Mouse (Mus musculus) kidney, adult 9 months (tissue): ENCODE results near the gene Zbtb25.

ENCODE experiments used
- DNase-seq: peaks from one replicate; pipeline ENCODE4 v3.0.0; 2022

Gene Zbtb25

DNA sequence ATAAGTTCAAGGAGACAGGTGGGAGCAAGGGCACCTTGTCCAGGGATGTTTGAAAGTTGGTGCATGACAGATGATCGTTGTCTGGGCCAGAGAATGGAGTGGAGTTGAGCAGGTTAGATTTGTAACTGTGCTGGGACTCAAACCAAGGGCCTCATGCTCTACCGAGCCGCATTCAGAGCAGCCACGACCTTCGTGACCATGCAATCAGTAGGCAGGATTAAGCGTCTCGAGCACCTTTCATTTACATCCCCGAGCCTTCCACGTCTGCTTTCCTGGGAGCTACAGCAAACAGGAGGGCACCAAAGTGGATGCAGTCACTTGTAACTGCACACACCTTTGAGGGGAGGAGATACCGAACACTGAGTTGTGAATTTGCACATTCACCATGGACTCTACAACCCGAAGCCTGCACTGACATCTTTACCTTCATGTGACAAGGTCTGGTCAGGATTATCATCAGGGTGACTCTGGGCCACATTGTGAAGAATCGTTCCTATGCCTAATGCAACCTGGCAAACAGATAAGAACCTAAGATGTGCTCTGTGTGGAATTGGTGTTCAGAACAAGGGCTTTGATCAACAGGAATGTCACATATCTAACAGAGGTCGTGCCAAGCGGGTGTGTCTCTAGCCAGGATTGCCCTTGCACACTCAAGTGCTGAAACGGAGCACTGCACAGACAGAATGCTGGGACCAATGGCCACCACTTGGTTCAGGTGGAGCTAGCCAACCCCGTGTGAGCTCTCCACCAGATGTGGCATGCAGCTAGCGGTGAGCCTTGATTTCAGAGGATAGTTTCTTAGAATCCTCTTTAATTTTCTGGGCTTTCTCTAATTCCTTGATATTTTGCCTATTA lies 33.1 kb downstream of the Zbtb25 start:
- DNase-seq, result no peak

DNA sequence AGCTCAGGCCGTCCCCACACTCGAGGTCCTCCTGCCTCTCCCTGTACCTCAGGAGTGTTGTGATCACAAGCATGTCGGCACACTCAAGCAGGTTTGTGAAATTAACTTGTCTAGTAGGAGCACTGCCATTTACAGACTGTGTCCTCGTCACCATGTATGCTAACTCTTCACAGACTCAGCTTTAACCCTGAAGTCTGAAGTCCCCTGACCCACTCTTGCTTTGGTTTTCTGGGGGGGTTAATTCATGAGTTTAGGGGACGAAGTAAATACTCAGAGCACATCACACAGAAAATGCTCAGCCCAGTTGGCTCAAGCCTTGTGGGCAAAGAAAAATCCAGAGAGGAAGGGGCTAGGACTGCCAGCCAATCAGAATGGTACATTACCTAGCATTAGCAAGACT lies 33.8 kb downstream of the Zbtb25 start:
- no peak for DNase-seq

DNA sequence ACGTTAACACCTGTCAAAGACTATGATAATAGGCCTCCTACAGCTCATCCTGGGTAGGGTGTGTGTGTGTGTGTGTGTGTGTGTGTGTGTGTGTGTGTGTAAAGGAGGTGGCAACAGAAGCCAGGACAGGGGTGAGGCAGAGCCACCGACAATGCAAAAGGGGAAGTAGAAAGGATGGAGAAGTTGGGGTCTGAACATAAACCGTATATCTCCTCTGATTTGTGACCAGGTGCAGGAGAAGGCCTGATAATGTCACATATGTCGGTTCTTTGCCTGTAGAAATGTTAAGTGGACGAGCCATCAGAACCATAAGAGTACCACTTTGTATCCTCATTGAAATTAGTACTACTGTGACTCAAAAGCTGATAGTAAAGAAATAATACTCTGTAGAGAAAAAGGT lies 35.7 kb downstream of the Zbtb25 start:
- no peak for DNase-seq

DNA sequence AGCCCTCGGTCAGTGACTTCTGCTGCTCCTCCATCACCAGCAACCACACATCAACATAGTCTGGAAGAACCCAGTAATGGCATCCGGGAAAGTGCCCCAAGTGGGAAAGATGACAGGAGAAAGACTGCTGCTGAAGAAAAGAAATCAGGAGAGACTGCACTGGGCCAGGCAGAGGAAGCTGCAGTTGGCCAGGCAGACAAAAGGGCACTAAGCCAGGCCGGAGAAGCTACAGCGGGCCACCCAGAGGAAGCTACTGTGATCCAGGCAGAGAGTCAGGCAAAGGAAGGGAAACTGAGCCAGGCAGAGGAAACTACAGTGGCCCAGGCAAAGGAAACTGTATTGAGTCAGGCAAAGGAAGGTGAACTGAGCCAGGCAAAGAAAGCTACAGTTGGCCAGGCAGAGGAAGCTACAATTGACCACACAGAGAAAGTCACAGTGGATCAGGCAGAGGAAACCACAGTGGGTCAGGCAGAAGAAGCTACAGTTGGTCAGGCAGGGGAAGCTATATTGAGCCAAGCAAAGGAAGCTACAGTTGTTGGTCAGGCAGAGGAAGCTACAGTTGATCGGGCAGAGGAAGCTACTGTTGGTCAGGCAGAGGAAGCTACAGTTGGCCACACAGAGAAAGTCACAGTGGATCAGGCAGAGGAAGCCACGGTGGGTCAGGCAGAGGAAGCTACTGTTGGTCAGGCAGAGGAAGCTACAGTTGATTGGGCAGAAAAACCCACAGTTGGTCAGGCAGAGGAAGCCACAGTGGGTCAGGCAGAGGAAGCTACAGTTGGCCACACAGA lies 40.6 kb downstream of the Zbtb25 start:
- no peak for DNase-seq

DNA sequence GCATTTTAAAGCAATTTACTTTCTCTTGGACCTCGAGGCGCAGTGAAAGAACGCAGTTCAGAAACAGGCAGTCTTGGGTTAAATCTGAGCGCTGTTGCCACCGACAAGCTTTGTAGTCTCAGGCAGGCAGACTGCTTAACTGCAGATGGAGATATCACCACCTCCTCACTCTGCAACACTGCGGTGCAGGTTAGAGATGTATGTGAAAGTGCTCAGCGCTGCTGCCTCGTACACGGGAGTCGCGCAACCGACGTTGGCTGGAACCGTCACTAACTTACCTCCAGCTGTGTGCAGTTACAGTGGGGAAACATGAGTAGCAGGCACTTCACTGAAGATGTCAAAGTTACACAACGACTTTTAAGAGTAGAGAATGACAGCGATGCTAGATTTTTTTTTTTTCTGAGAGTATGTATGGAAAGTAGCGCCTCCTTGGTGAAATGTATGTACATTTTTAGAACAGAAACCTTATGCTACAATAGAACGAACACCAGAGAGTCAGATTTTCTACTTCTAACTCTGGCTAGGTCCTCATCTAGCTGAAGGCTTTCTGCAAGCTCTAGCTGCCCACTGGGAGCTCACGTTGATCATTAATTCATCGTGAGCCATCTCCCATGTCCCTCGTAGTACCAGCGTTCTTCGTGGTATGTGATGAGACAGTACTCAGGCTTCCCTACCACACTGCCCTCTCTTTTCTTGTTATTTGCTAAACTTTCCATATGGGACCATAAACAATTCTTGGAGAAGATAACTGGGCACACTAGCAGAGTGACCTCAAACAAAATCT lies 42.8 kb downstream of the Zbtb25 start:
- DNase-seq, result no peak

DNA sequence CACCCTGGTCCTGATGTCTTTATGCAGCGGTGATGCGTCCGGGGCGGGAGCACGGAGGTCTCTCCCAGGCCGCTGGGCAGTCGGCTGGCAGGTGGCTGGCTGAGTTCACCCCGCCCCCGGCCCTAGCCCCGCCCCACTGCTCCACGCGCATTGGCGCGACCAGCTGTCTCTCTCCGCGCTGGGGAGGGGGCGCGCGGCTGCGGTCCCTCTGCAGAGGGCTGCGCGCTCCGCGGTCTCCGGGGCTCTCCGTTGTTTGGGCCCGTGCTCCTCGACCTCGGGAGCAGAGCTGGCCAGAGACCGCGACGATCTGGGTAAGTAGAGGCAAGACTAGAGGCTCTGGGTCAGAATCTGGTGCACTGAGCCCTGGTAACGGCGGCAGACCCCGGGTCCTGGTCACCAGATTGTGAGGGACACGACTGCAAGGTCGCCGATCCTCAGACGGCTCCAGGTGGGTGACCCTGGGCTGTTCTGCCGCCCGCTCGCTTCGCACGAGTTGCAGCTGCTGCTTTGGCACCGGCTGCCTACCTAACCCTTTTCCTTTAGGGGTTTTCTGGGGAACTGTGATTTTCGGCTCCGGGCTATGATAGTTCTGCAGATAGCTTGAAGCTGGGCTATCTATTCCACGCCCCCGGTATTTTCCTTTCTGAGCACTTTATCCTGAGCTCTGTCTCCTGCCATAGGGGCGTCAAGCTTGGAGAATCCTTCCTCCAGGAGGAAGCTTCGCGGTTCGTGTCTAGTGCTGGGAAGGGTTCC lies 44.5 kb downstream of the Zbtb25 start, which contains the start of gene Akap5:
Gene Akap5, plus strand, starts transcription at position 213 of the 753 bp plus-strand sequence.
- no peak for DNase-seq

DNA sequence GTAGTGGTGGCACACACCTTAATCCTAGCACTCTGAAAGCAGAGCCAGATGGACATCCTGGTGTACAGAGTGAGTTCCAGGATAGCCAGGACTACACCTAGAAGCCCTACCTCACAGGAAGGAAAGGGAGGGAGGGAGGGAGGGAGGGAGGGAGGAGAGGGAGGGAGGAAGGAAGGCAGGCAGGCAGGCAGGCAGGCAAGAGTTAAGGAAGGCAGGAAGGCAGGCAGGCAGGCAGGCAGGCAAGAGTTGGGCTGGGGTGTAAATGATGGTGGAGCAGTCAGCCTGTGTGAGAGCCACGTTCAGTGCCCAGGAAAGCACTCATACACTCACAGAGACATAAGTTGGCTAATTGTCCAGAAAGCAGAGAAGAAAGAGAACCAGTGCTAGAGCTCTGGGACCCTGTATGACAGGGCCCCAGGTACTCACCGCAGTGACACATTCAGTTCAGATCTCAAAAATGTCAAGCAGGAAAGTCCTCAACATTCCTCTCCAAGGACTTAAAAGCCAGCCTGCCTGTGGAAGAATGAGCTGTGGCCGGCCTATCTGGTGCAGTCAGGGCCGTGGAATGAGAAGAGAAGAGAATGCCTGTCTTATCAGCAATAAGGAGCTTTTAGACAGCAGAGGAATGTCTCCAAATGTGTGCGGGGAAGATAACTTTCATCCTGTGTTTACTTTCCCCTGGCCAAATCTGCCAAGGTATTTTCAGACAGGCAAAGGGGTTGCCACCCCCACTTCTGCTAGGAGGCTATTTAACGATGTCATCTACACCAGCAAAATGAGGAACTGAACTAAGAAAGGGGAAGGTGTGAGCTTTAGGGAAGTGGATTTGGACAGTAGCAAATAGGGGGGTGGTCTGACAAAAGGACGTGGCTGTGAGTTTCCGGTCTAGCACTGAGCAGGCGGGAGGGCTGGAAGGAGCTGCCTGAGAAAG lies 50.9 kb downstream of the Zbtb25 start:
- no peak for DNase-seq

DNA sequence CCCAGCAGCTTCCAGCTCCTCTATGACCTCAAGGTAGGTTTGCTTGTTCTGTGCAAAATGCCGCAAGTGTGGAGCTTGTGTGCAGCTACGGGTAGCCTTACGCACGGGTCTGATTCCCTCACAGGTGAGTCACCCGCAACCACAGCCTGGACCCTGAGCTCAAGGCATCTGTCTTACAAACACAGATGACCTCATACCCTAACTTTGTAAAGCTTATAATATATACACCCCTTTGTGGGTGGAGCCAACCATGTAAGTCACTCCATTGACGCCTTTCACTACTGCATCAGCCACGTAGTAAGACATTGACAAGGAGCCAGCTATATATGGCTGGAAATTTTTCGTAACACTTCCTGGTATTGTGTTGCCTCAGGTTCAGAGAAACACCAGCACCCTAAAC lies 57.5 kb downstream of the Zbtb25 start:
- DNase-seq, result no peak

DNA sequence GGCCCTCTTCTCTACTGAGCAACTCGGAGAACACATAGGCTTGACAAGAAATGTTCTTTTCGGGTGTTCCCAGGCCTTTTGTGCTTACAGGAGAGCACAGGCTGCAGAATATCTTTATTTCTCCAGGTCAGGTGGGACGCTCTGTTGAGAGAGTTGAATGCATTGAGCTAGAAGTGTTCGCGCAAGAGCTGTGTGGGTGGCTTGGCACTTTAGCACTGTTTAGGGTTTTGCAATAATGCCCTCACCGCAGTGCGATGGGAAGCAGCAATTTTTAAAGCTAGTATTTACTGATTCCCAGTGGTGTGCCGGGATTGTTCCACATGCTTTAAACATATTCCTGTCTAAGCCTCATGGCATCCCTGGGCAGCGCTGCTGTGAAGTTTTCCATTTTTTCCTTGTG lies 58.2 kb downstream of the Zbtb25 start:
- DNase-seq, result no peak

DNA sequence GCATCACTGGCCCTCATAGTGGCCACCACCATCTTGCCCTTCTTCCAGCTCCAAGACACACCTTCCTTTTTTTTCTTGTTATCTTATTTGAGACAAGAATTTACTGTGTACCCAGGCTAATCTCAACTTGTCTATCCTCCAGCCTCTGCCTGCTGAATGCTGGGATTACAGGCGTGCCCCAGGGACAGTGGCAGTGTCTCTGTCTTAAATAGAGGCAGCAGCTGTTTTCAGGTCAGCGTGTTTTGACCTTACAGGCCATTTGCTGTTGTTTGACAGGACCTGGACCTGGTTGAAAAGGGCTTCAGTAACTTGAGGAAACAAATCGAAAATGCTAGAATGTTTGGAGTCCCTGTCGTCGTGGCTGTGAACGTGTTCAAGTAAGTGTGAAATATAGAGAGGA lies 58.8 kb downstream of the Zbtb25 start:
- DNase-seq, result no peak

DNA sequence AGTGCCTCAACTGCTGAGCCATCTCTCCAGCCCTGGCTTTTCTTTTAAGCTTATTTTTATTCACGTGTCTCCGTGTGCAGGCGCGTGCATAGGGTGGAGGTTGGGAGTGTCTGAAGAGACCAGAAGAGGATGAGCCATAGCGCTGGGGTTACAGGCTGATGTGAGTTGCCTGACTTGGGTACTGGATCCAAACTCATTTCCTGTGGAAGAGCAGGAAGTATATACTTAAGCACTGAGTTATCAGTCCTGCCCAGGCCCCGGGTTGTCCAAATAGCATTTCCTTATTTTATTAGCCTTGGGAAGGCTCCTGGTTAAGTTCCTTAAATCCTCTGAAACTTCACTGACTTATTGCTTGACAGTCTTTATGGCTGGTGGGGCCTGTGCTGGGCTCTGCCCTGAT lies 59.4 kb downstream of the Zbtb25 start:
- no peak for DNase-seq

DNA sequence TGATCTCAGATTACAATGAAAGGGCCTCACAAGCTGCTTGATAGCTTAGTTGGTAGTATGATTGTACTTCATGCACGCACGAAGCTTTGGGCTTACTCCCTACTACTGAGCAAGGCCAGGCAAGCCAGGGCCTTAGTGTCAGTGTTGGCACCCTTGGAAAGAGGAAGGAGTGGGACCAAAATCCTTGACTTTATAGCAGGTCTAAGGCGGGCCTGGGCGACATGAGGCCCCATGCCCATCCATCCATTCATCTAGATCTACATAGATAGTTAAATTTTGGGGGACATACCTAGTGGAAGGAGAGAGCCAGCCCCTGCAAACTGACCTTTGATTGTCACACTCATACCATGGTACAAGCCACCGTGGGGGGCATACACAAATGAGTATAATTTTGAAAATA lies 61.0 kb downstream of the Zbtb25 start:
- no peak for DNase-seq

DNA sequence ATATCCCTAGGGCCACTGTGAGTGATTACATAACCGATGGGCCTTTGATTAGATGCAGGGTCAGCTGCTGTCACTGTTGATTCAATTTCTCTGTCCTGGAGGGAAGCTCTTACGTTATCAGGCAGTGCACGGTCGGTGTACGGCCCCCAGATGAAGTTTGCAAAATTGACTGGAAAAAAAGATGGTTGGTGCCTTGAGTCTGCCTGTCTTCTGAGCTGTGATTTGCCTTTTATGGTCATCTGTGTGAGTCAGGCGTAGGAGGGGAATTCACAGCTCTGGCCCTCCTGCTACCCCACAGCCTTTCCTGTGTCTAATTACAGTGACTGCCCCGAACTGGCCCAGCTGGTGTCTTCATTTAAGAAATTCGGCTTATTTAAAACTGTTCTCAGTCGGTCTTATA lies 61.4 kb downstream of the Zbtb25 start:
- no peak for DNase-seq

DNA sequence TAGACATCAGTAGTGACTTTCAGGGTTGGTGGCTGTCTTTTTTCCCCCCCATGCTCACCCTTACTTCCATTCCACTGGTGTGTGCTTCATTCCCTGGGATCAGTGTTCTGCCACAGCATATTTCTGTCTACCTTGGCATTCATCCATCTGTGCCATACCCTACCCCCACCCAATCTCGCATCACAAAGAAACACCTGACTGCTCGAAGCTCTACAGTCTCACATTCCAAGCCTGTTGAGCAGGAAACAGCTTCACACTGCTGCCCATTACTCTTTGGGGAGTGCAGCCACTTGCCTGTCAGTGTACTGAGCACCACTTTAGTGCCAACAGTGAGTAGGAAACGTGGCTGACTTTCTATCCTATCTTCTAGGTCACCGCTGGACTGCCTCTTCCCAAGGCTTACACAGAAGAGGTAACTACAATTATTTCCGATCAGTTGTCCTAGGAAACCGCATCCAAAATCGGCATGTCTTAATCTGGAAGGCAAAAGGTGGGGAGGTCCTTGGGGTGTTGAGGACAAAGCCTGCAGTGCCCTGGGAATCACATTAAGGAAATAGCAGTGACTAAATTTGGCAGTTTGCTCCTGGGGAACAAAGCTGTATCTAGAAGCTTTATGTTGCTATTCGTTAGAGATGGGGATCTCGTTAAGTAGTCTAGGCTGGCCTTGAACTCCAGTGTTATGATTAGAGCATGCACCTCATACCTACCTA lies 62.4 kb downstream of the Zbtb25 start:
- DNase-seq, result peak; percentile 20

DNA sequence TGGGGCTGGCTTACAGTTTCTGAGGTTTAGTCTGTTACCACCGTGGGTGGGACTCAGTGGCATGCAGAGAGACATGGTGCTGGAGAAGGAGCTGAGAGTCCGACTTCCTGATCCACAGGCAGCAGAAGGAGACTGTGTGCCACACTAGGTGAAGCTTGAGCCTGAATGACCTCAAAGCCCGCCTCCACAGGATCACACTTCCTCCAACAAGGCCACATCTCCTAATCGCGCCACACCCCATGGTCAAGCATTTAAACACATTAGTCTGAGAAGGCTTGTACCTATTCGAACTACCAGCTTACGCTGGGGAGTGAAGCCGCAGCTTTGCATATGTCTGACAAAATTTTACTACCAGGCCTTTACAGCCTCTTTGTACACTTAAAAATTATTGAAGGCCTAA lies 64.3 kb downstream of the Zbtb25 start:
- DNase-seq, result no peak

DNA sequence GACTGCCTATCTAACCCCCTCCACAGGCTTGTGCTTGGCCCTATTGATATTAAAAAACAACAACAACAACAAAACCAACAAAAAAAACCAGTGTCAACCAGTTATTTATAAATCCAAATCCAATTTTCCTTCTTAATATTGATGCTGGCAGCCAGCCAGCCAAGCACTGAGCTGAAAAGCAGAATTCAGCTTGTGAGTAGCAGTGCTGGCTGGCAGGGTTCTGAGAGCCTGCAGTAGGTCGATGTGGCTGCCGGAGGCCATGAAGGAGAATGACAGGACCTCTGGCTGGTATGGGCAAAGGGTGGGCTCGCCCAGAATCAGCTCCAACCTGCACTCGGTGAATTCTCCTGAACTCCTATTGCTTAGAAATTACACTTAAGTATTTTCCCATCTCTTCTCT lies 65.2 kb downstream of the Zbtb25 start:
- DNase-seq, result no peak

DNA sequence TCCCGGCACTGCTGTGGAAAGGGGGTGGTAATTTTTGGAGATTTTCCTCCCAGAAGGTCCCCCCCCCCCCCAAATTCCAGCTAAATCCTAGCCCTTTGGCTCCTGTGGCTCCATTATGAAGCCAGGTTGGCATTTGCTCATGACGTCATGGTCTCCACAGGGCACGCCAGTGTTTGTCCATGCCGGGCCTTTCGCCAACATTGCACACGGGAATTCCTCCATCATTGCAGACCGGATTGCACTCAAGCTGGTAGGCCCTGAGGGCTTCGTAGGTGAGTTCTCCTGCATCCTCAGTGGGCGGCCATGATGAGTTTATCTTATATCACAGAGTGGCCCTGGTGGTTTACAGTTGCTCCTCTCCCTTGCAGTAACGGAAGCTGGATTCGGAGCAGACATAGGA lies 65.9 kb downstream of the Zbtb25 start:
- DNase-seq, result no peak

DNA sequence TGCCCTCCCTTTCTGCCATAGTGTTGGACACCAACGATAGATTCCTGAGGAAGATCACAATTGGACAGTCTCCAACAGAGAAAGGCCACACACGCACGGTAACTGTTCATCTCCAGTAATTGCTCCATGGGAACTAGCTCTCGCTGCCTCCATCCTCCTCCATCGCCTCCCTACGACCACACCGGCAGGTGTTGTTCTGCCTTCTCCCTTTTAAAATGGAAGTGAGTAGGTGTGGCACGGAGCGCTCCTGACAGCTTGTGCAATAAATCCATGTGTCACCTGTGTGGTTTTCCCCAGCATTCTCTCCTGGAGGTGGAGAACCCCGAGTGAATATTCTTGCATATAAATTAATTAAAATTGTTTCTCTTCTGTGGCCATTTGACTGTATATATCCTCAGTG lies 69.0 kb downstream of the Zbtb25 start:
- DNase-seq, result no peak

DNA sequence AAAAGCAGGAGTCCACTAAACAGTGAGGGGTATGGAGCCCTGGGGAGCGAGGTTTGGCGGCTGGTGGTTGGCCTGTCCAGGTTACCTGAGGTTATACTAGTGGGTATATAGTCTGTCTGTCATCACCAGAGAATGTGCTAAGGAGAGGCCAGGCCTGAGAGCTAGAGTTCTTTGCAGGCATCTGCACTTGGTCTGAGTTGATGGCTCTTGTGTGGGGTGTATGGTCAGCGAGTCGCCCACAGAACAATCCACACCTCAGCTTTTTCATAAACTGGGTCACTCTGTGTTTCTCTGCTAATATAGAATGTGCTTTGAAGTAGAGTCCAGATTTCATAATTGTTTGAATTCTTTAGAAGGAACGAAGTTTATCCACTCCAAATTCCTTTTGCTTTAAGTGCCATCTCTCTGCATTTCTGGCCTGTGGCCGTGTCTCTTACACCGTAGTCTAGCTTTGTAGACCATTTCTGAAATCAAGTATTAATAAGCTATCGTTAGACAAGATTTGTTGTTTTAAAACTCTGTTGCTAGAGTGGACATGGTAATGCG lies 70.0 kb downstream of the Zbtb25 start:
- no peak for DNase-seq

DNA sequence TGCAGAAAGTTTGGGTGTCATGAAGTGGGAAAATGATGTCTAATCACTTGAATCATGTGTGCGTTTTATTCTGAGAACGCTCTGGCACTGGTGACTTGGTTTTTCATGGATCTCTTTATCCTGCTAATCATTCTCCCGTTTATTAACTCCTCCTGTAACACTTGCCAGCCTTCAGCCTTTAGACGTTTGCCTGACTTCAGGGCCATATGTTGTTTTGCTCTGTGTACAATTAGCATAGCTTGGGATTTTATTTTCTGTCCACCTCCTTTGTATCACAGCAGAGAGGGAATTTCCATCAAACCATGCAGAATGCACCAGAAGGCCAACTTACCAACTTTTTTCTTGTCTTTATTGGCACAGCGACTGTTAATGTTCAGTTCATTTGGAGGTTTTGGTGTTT lies 71.6 kb downstream of the Zbtb25 start:
- no peak for DNase-seq
